Mouse (Mus musculus) lung, postnatal 14 days (tissue): ENCODE measurements around the gene Atg4a.

Experiments
- DNase-seq: peaks from one replicate; pipeline ENCODE4 v3.0.0; 2021

Gene Atg4a

GRCm38 (mm10) chrX:140956272-140956940 lies at the start of gene Atg4a, which contains the start of gene Psmd10:
Atg4a (plus strand) TSS chrX:140956907.
Psmd10 (minus strand) TSS chrX:140956728.
- DNase-seq: peak; percentile 91

GRCm38 (mm10) chrX:140907360-140907759 lies 49.3 kb upstream of the Atg4a start, which contains the start of gene Vsig1:
Vsig1 (plus strand) TSS chrX:140907608.
- no peak for DNase-seq

GRCm38 (mm10) chrX:140921321-140921720 lies 35.4 kb upstream of the Atg4a start:
- DNase-seq: no peak

GRCm38 (mm10) chrX:140932066-140932465 lies 24.6 kb upstream of the Atg4a start:
- no peak for DNase-seq

GRCm38 (mm10) chrX:140933263-140933662 lies 23.4 kb upstream of the Atg4a start:
- DNase-seq: no peak

- DNase-seq: no peak
Observed at GRCm38 (mm10) chrX:140936271-140936670, 20.4 kb upstream of the Atg4a start.

- no peak for DNase-seq
Observed at GRCm38 (mm10) chrX:140953618-140954017, 3.1 kb upstream of the Atg4a start.

- no peak for DNase-seq
Observed at GRCm38 (mm10) chrX:140956959-140957358, 252 bp downstream of the Atg4a start.

GRCm38 (mm10) chrX:140978943-140979342 lies 22.2 kb downstream of the Atg4a start:
- no peak for DNase-seq

- DNase-seq: peak; percentile 38
Observed at GRCm38 (mm10) chrX:140979546-140979945, 22.8 kb downstream of the Atg4a start.

GRCm38 (mm10) chrX:140980163-140980562 lies 23.5 kb downstream of the Atg4a start:
- no peak for DNase-seq

- no peak for DNase-seq
Observed at GRCm38 (mm10) chrX:140983206-140983960, 26.7 kb downstream of the Atg4a start.

GRCm38 (mm10) chrX:140984795-140985194 lies 28.1 kb downstream of the Atg4a start:
- DNase-seq: no peak

GRCm38 (mm10) chrX:140985256-140985655 lies 28.5 kb downstream of the Atg4a start:
- DNase-seq: no peak

- no peak for DNase-seq
Observed at GRCm38 (mm10) chrX:140996909-140997516, 40.3 kb downstream of the Atg4a start.

- no peak for DNase-seq
Observed at GRCm38 (mm10) chrX:140997912-140998545, 41.3 kb downstream of the Atg4a start.

GRCm38 (mm10) chrX:140998885-140999284 lies 42.2 kb downstream of the Atg4a start:
- DNase-seq: no peak

- DNase-seq: no peak
Observed at GRCm38 (mm10) chrX:141149705-141150104, 193.0 kb downstream of the Atg4a start.

GRCm38 (mm10) chrX:141150290-141150689 lies 193.6 kb downstream of the Atg4a start:
- DNase-seq: no peak

GRCm38 (mm10) chrX:141151182-141151581 lies 194.5 kb downstream of the Atg4a start:
- DNase-seq: no peak

- no peak for DNase-seq
Observed at GRCm38 (mm10) chrX:141156696-141157095, 200.0 kb downstream of the Atg4a start.

- no peak for DNase-seq
Observed at GRCm38 (mm10) chrX:141157626-141158025, 200.9 kb downstream of the Atg4a start.

GRCm38 (mm10) chrX:141158160-141158559 lies 201.5 kb downstream of the Atg4a start:
- peak; percentile 11 for DNase-seq
